Mouse (Mus musculus): ENCODE results near the gene Tmem135. TPM values are rescaled to one million over a fixed set of nuclear protein-coding genes. Genes with fewer than 3 reads are reported as not detected.
"Not testable (repeated sequence)": the region's sequence is repeated elsewhere in the genome, so short reads cannot be mapped to it uniquely, and the experiment has no call there.

The Tmem135 gene
- polyA plus RNA-seq, 1 experiment: 47.6 TPM

DNA sequence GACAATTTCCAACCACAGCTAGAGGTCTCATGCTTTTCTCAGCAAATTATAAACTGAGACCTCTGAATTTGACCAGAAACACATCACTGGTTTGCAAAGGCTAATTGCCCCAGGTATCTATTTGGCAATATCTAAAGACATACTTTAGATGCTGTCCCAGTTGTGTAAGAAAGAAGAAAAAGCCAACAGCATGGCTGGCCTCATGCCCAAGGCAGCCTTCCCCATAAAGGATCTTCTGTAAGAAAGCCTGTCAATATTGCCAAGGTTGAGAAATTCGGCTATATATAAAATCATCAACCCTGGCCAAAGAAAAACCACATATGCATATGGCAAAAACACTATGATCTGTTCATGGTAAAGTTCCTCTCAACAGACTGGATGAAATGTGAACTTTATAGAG lies 107.1 kb downstream of the Tmem135 start:
- WGBS: 94% methylated on average over 1 of the region's 1 CpGs
- H3K27me3 ChIP-seq (ENCODE audit: control insufficient read depth, insufficient read depth, low read length): no peaks in the 10 kb centered on the region
- DNase-seq: no peak
- no peak overlapping the region for H3K4me3 ChIP-seq (ENCODE audit: control insufficient read depth, insufficient read depth, low read length)
- no peaks in the 10 kb centered on the region for H3K36me3 ChIP-seq (ENCODE audit: control insufficient read depth, insufficient read depth, low read length)
- H3K27ac ChIP-seq (ENCODE audit: control insufficient read depth, insufficient read depth, low read length): no peak overlapping the region
- H3K4me1 ChIP-seq (replicated peaks; ENCODE audit: control insufficient read depth, insufficient read depth, low read length): no peaks in the 10 kb centered on the region
- no peak for TF ChIP-seq CTCF (IDR thresholded peaks at IDR 0.05; ENCODE audit: borderline replicate concordance, control insufficient read depth, extremely low read depth, insufficient read depth, low read length, poor library complexity)

DNA sequence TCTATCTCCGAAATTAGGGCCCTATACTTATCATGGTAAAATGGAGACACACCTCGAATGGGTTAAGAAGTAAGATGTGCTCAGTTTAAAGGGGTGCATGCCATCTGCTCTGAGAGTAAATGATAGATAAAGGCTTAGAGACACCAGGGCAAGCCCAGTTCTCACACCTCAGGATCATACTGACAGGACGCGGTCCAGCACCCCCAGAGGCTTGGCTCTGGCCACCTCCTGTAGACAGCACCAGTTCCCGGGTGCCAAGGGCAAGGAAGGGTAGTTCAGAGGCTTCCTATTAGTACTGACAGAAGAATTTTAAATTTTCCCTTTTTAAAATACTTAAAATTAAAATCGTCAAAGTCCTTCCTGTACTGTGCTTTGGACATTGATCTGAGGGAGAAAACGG lies 121.4 kb downstream of the Tmem135 start:
- no peak for TF ChIP-seq POLR2A (IDR thresholded peaks at IDR 0.05; ENCODE audit: control insufficient read depth, extremely low read depth, insufficient read depth, low read length, poor library complexity)
- TF ChIP-seq CTCF (IDR thresholded peaks at IDR 0.05; ENCODE audit: borderline replicate concordance, control insufficient read depth, extremely low read depth, insufficient read depth, low read length, poor library complexity): no peak
- Histone ChIP-seq H3K4me3 (ENCODE audit: control insufficient read depth, insufficient read depth, low read length) (no peak overlapping the region), H3K4me1 (replicated peaks; ENCODE audit: control insufficient read depth, insufficient read depth, low read length) (no peaks in the 10 kb centered on the region), H3K27me3 (ENCODE audit: control insufficient read depth, insufficient read depth, low read length) (no peaks in the 10 kb centered on the region), H3K36me3 (ENCODE audit: control insufficient read depth, insufficient read depth, low read length) (no peaks in the 10 kb centered on the region), H3K27ac (ENCODE audit: control insufficient read depth, insufficient read depth, low read length) (no peak overlapping the region)
- 97% methylated on average over 7 of the region's 7 CpGs for WGBS
- no peak for DNase-seq

- not testable (repeated sequence) for H3K36me3 ChIP-seq (ENCODE audit: control insufficient read depth, insufficient read depth, low read length); H3K27ac ChIP-seq (ENCODE audit: control insufficient read depth, insufficient read depth, low read length); H3K27me3 ChIP-seq (ENCODE audit: control insufficient read depth, insufficient read depth, low read length); DNase-seq; H3K4me1 ChIP-seq (replicated peaks; ENCODE audit: control insufficient read depth, insufficient read depth, low read length); H3K4me3 ChIP-seq (ENCODE audit: control insufficient read depth, insufficient read depth, low read length)
Observed at GRCm38 (mm10) chr7:89270438-89270837, 133.6 kb downstream of the Tmem135 start.

DNA sequence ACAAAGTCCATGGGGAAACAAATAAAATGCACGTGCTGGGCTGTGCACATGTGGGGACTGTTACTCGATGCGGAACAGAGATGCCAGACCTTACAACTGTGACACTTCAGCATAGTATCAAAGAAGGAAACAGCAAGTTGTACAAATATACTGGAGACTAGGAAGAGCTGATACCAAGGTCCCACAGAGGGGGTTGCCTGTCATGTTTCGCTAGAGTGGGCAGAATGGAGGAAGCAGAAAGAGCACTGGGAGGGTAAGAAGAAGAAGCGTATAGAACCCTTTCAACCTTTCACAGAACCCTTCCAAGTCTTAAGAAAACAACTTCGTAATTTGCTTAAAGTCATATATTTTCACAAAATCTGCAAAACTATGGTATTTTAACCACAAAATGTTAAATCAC lies 134.2 kb downstream of the Tmem135 start:
- WGBS: 96% methylated on average over 6 of the region's 6 CpGs

GRCm38 (mm10) chr7:89267542-89267941 lies 136.5 kb downstream of the Tmem135 start:
- no peak overlapping the region for H3K27ac ChIP-seq (ENCODE audit: control insufficient read depth, insufficient read depth, low read length)
- no peak overlapping the region for H3K4me3 ChIP-seq (ENCODE audit: control insufficient read depth, insufficient read depth, low read length)
- no peaks in the 10 kb centered on the region for H3K4me1 ChIP-seq (replicated peaks; ENCODE audit: control insufficient read depth, insufficient read depth, low read length)
- H3K27me3 ChIP-seq (ENCODE audit: control insufficient read depth, insufficient read depth, low read length): no peaks in the 10 kb centered on the region
- DNase-seq: no peak
- no peaks in the 10 kb centered on the region for H3K36me3 ChIP-seq (ENCODE audit: control insufficient read depth, insufficient read depth, low read length)
- no peak for TF ChIP-seq POLR2A (IDR thresholded peaks at IDR 0.05; ENCODE audit: control insufficient read depth, extremely low read depth, insufficient read depth, low read length, poor library complexity)
- TF ChIP-seq CTCF (IDR thresholded peaks at IDR 0.05; ENCODE audit: borderline replicate concordance, control insufficient read depth, extremely low read depth, insufficient read depth, low read length, poor library complexity): no peak
- WGBS: 98% methylated on average over 1 of the region's 1 CpGs

More for the DNA sequence above, 134.2 kb downstream of the Tmem135 start:
- H3K4me1 ChIP-seq (replicated peaks; ENCODE audit: control insufficient read depth, insufficient read depth, low read length): no peaks in the 10 kb centered on the region
- H3K36me3 ChIP-seq (ENCODE audit: control insufficient read depth, insufficient read depth, low read length): no peaks in the 10 kb centered on the region
- no peak overlapping the region for H3K27ac ChIP-seq (ENCODE audit: control insufficient read depth, insufficient read depth, low read length)
- TF ChIP-seq CTCF (IDR thresholded peaks at IDR 0.05; ENCODE audit: borderline replicate concordance, control insufficient read depth, extremely low read depth, insufficient read depth, low read length, poor library complexity) (no peak), POLR2A (IDR thresholded peaks at IDR 0.05; ENCODE audit: control insufficient read depth, extremely low read depth, insufficient read depth, low read length, poor library complexity) (no peak)
- no peak overlapping the region for H3K4me3 ChIP-seq (ENCODE audit: control insufficient read depth, insufficient read depth, low read length)
- no peaks in the 10 kb centered on the region for H3K27me3 ChIP-seq (ENCODE audit: control insufficient read depth, insufficient read depth, low read length)
- DNase-seq: no peak

DNA sequence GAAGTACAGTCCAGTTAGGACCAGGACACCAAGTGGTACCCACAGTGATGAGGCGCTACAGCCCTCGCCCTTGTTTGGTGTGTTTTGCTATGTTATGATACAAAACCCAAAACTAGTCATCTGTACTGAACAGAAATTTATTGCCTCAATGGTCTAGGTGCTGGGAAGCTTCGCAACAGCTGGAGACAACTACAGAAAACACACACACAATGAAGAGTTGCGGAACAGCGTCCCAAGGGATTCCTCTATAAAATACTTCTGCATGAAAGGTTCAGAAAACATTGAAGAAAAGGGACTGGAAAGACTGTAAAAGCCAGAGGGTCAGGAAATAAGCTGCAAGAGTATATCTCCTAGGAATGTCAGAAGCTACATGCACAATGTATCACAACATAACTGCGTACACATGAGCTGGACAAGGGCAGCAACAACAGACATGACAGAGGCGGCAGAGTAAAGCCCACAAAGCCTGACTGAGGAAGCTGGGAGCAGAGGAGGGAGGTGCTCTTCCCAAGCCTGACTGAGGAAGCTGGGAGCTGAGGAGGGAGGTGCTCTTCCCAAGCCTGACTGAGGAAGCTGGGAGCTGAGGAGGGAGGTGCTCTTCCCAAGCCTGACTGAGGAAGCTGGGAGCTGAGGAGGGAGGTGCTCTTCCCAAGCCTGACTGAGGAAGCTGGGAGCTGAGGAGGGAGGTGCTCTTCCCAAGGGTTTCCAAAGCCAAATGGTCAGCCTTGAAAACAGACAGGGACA lies 137.8 kb downstream of the Tmem135 start:
- DNase-seq: no peak
- no peak for TF ChIP-seq POLR2A (IDR thresholded peaks at IDR 0.05; ENCODE audit: control insufficient read depth, extremely low read depth, insufficient read depth, low read length, poor library complexity)
- no peak for TF ChIP-seq CTCF (IDR thresholded peaks at IDR 0.05; ENCODE audit: borderline replicate concordance, control insufficient read depth, extremely low read depth, insufficient read depth, low read length, poor library complexity)
- no peaks in the 10 kb centered on the region for H3K36me3 ChIP-seq (ENCODE audit: control insufficient read depth, insufficient read depth, low read length)
- H3K4me3 ChIP-seq (ENCODE audit: control insufficient read depth, insufficient read depth, low read length): no peak overlapping the region
- no peaks in the 10 kb centered on the region for H3K4me1 ChIP-seq (replicated peaks; ENCODE audit: control insufficient read depth, insufficient read depth, low read length)
- 96% methylated on average over 7 of the region's 7 CpGs for WGBS
- no peak overlapping the region for H3K27ac ChIP-seq (ENCODE audit: control insufficient read depth, insufficient read depth, low read length)
- H3K27me3 ChIP-seq (ENCODE audit: control insufficient read depth, insufficient read depth, low read length): no peaks in the 10 kb centered on the region

DNA sequence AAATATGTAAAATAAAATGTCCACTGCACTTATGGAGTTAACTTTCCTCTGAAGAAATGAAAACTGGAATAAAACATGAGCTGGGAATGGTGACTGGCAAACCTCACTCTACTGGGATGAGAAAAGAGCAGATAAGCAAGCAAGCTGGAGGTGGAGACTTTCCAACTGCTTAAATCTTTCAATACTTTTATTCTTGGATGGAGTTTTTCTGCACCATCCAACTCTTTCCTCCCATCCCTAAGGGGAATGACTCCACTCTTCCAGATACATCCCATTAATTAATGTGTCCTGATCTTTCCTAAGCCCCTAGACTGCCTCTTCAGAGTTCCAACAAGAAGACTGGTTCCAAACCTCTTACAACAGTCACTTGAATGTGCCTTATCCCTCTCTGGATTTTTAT lies 143.1 kb downstream of the Tmem135 start:
- Histone ChIP-seq H3K27me3 (ENCODE audit: control insufficient read depth, insufficient read depth, low read length) (no peaks in the 10 kb centered on the region), H3K4me1 (replicated peaks; ENCODE audit: control insufficient read depth, insufficient read depth, low read length) (no peaks in the 10 kb centered on the region), H3K36me3 (ENCODE audit: control insufficient read depth, insufficient read depth, low read length) (no peaks in the 10 kb centered on the region), H3K4me3 (ENCODE audit: control insufficient read depth, insufficient read depth, low read length) (no peak overlapping the region), H3K27ac (ENCODE audit: control insufficient read depth, insufficient read depth, low read length) (no peak overlapping the region)
- no peak for DNase-seq
- TF ChIP-seq CTCF (IDR thresholded peaks at IDR 0.05; ENCODE audit: borderline replicate concordance, control insufficient read depth, extremely low read depth, insufficient read depth, low read length, poor library complexity): no peak
